Mouse (Mus musculus) kidney, adult 2 months (tissue): ENCODE results near the gene Trank1. TPM values are rescaled to one million over a fixed set of nuclear protein-coding genes. Genes with fewer than 3 reads are reported as not detected.

Experiments used
- DNase-seq: peaks from one replicate; pipeline ENCODE4 v3.0.0; 2021
- H3K27ac ChIP-seq: fragments of 200-500 bp; 2 replicates; pipeline ENCODE4 v1.5.1; 2012; ENCODE audit warnings: low read depth, low read length, control low read depth, inconsistent platforms; ENCODE audit not compliant: insufficient read depth
- H3K27me3 ChIP-seq: fragments of 200-500 bp; replicated peaks from 2 replicates; pipeline ENCODE4 v1.6.1; 2012; ENCODE audit warnings: mild to moderate bottlenecking, moderate library complexity, low read length, inconsistent platforms; ENCODE audit not compliant: control insufficient read depth, insufficient read depth
- H3K36me3 ChIP-seq: fragments of 200-500 bp; 2 replicates; pipeline ENCODE4 v1.6.1; 2012; ENCODE audit warnings: mild to moderate bottlenecking, moderate library complexity, low read length, inconsistent platforms; ENCODE audit not compliant: control insufficient read depth, insufficient read depth
- H3K4me1 ChIP-seq: fragments of 200-500 bp; 2 replicates; pipeline ENCODE4 v1.6.1; 2011; ENCODE audit warnings: low read length; ENCODE audit not compliant: control insufficient read depth, insufficient read depth
- H3K4me3 ChIP-seq: fragments of 200-500 bp; 2 replicates; pipeline ENCODE4 v1.5.1; 2011; ENCODE audit warnings: mild to moderate bottlenecking, low read depth, low read length, control low read depth; ENCODE audit not compliant: insufficient read depth
- CTCF ChIP-seq: fragments of 200-500 bp; conservative IDR thresholded peaks from 2 replicates; pipeline ENCODE4 v1.5.1; 2011; ENCODE audit warnings: low read depth, mild to moderate bottlenecking, control low read depth, low read length, moderate library complexity, mixed read lengths; ENCODE audit not compliant: insufficient read depth, insufficient read length
- POLR2A ChIP-seq: fragments of 200-500 bp; IDR thresholded peaks from one replicate; pipeline ENCODE4 v1.6.1; 2011; ENCODE audit warnings: low read depth, low read length, control low read depth
- WGBS: fragments of 180-500 bp; shearing (Covaris S2); methylation state at CpG from one replicate; pipeline ENCODE4 v1.1.7; 2018; 5-methylcytosine and 5-hydroxymethylcytosine counted together
- polyA plus RNA-seq: library from polyadenylated mRNA; depleted of rRNA; stranded (reverse); fragments of >200 nt; gene quantifications from 2 replicates; pipeline ENCODE4 v1.2.3, GENCODE M21; 2012

Gene Trank1
- polyA plus RNA-seq, 1 experiment = 0.13 TPM

GRCm38 (mm10) chr9:111298606-111299005, 12.9 kb upstream of the Trank1 start:
- Histone ChIP-seq H3K4me1 (no peaks in the 10 kb centered on the region), H3K36me3 (no peaks in the 10 kb centered on the region), H3K27me3 (no peaks in the 10 kb centered on the region), H3K4me3 (no peak overlapping the region), H3K27ac (no peak overlapping the region)
- no peak for TF ChIP-seq POLR2A
- WGBS = 71% methylated on average over 2 of the region's 2 CpGs
- DNase-seq = no peak

- TF ChIP-seq POLR2A (no peak), CTCF (no peak)
- Histone ChIP-seq H3K36me3 (no peaks in the 10 kb centered on the region), H3K27ac (no peak overlapping the region), H3K27me3 (no peaks in the 10 kb centered on the region), H3K4me3 (no peak overlapping the region), H3K4me1 (no peaks in the 10 kb centered on the region)
- WGBS = 69% methylated on average over 12 of the region's 12 CpGs
- no peak for DNase-seq
Measured at GRCm38 (mm10) chr9:111302196-111302831, 9.2 kb upstream of the Trank1 start.

GRCm38 (mm10) chr9:111304036-111304435, 7.5 kb upstream of the Trank1 start:
- Histone ChIP-seq H3K27me3 (no peaks in the 10 kb centered on the region), H3K27ac (no peak overlapping the region), H3K4me3 (no peak overlapping the region), H3K4me1 (no peaks in the 10 kb centered on the region), H3K36me3 (no peaks in the 10 kb centered on the region)
- TF ChIP-seq POLR2A (no peak), CTCF (no peak)
- WGBS = 90% methylated on average over 6 of the region's 6 CpGs
- DNase-seq = no peak

GRCm38 (mm10) chr9:111306142-111306541, 5.4 kb upstream of the Trank1 start:
- WGBS = 73% methylated on average over 7 of the region's 7 CpGs

GRCm38 (mm10) chr9:111311843-111312441, 403 bp downstream of the Trank1 start:
- TF ChIP-seq POLR2A = no peak
- WGBS = 1% methylated on average over 89 of the region's 98 CpGs

More at GRCm38 (mm10) chr9:111306142-111306541, 5.4 kb upstream of the Trank1 start:
- Histone ChIP-seq H3K27me3 (no peaks in the 10 kb centered on the region), H3K36me3 (no peaks in the 10 kb centered on the region), H3K27ac (no peak overlapping the region), H3K4me3 (no peak overlapping the region), H3K4me1 (no peaks in the 10 kb centered on the region)
- TF ChIP-seq POLR2A (no peak), CTCF (no peak)
- no peak for DNase-seq

GRCm38 (mm10) chr9:111312442-111313141, 1.1 kb downstream of the Trank1 start:
- no peak overlapping the region for H3K27ac ChIP-seq
- H3K36me3 ChIP-seq = no peaks in the 10 kb centered on the region
- H3K4me3 ChIP-seq = peak overlapping the region; percentile 21; the same call in 1 of the 2 replicates
- no peak for DNase-seq
- no peak for TF ChIP-seq CTCF
- TF ChIP-seq POLR2A = no peak
- WGBS = under 1% methylated on average over 59 of the region's 59 CpGs
- peaks cover 12% of the 10 kb centered on the region for H3K27me3 ChIP-seq
- H3K4me1 ChIP-seq = no peaks in the 10 kb centered on the region; the same call in 1 of the 2 replicates

More at GRCm38 (mm10) chr9:111311843-111312441, 403 bp downstream of the Trank1 start:
- Histone ChIP-seq H3K36me3 (no peaks in the 10 kb centered on the region), H3K4me3 (peak overlapping the region; percentile 35; the same call in 1 of the 2 replicates), H3K4me1 (no peaks in the 10 kb centered on the region; the same call in 1 of the 2 replicates), H3K27ac (no peak overlapping the region), H3K27me3 (peaks cover 12% of the 10 kb centered on the region)
- no peak for DNase-seq

- Histone ChIP-seq H3K36me3 (no peaks in the 10 kb centered on the region), H3K27ac (no peak overlapping the region), H3K4me1 (no peaks in the 10 kb centered on the region; the same call in 1 of the 2 replicates), H3K4me3 (no peak overlapping the region), H3K27me3 (peaks cover 12% of the 10 kb centered on the region)
- 20% methylated on average over 6 of the region's 6 CpGs for WGBS
- no peak for DNase-seq
- no peak for TF ChIP-seq POLR2A
- no peak for TF ChIP-seq CTCF
Measured at GRCm38 (mm10) chr9:111313299-111313698, 1.8 kb downstream of the Trank1 start.
